Mouse (Mus musculus): Measurements from ENCODE around the gene Ccdc113. TPM values are rescaled to one million over a fixed set of nuclear protein-coding genes. Genes with fewer than 3 reads are reported as not detected.
"Not testable (repeated sequence)": the region's sequence is repeated elsewhere in the genome, so short reads cannot be mapped to it uniquely, and the experiment has no call there.

Gene Ccdc113
- total RNA-seq, 2 experiments from 2014 or later, result 0.41 TPM; not detected in 1

GRCm38 (mm10) chr8:95599861-95600260, 66.0 kb downstream of the Ccdc113 start:
- peak in 1 of 2 experiments; percentile 48 for DNase-seq (ENCODE audit: low spot score in 2 of 2)

- DNase-seq (ENCODE audit: low spot score in 2 of 2), result no peak
Measured at GRCm38 (mm10) chr8:95601306-95601705, 67.4 kb downstream of the Ccdc113 start.

- no peak for DNase-seq (ENCODE audit: low spot score in 2 of 2)
Measured at GRCm38 (mm10) chr8:95602168-95602567, 68.3 kb downstream of the Ccdc113 start.

GRCm38 (mm10) chr8:95606509-95606908, 72.6 kb downstream of the Ccdc113 start:
- not testable (repeated sequence) for DNase-seq (ENCODE audit: low spot score in 2 of 2)

- no peak for DNase-seq (ENCODE audit: low spot score in 2 of 2)
Measured at GRCm38 (mm10) chr8:95607210-95607609, 73.3 kb downstream of the Ccdc113 start.

Other genes with a start within 250 kb of the Ccdc113 start
- 1 to 10 TPM; 1.3 to 1.5 TPM for gene Cngb1, start 227.5 kb upstream of the Ccdc113 start, total RNA-seq (2021)
- gene Tepp, start 223.5 kb upstream of the Ccdc113 start, total RNA-seq (2021), result not detected
- gene Zfp319, start 202.1 kb upstream of the Ccdc113 start, total RNA-seq (2021), result 10 to 100 TPM; 11.8 to 12.6 TPM
- gene Usb1, start 201.8 kb upstream of the Ccdc113 start, total RNA-seq (2021), result 10 to 100 TPM; 17.9 to 22.2 TPM
- 10 to 100 TPM; 51.0 to 54.5 TPM for gene Mmp15, start 181.8 kb upstream of the Ccdc113 start, total RNA-seq (2021)
- 10 to 100 TPM; 31.5 to 38.3 TPM for gene Cfap20, start 99.2 kb upstream of the Ccdc113 start, total RNA-seq (2021)
- 10 to 100 TPM; 51.4 to 52.8 TPM for gene Csnk2a2, start 44.0 kb upstream of the Ccdc113 start, total RNA-seq (2021)
- gene Prss54, start 42.3 kb downstream of the Ccdc113 start, total RNA-seq (2021), result not detected
- gene Gins3, start 99.4 kb downstream of the Ccdc113 start, total RNA-seq (2021), result 1 to 10 TPM; 2.7 to 3.3 TPM
- gene Ndrg4, start 142.9 kb downstream of the Ccdc113 start, total RNA-seq (2021), result 10 to 100 TPM; 13.8 to 18.5 TPM
- 1 to 10 TPM; 8.1 to 8.3 TPM for gene Setd6, start 181.8 kb downstream of the Ccdc113 start, total RNA-seq (2021)